Mouse (Mus musculus) left cerebral cortex, adult 18-20 months (tissue): Measurements from ENCODE around the gene Abl1. TPM values are rescaled to one million over a fixed set of nuclear protein-coding genes. Genes with fewer than 3 reads are reported as not detected.

Source experiments
- DNase-seq, 2 experiments: peaks; one replicate each; pipeline ENCODE4 v3.0.0; 2021 to 2022; ENCODE audit warnings: low spot score in 2 of 2, mixed read lengths in 1 of 2
- total RNA-seq, 2 experiments: library from RNA; stranded (reverse); gene quantifications; 2 replicates each; pipeline ENCODE4 v1.2.3; 2021

Gene Abl1
- total RNA-seq, 2 experiments from 2014 or later = 39.2 to 39.9 TPM

- DNase-seq = no peak
Measured at GRCm38 (mm10) chr2:31739041-31739440, 50.9 kb downstream of the Abl1 start.

DNA sequence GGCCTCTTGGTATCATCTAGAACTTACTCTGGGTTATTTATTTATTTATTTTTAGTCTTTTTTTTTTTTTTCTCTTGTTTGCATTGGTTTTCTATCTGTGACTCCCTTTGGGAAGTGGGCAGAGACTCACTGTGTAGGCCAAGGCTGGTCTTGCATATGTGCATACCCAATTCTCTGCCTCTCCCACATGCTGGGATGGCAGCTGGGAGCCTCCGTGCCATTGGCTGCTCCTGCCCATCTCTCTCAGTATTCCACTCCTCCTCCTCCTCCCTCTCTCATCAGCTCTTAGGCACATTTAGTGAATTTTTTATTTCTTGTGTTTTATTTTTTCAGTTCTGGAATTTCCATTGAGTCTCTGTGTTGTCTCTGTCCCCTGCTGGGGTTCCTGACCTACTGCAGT lies 53.6 kb downstream of the Abl1 start:
- no peak for DNase-seq

DNA sequence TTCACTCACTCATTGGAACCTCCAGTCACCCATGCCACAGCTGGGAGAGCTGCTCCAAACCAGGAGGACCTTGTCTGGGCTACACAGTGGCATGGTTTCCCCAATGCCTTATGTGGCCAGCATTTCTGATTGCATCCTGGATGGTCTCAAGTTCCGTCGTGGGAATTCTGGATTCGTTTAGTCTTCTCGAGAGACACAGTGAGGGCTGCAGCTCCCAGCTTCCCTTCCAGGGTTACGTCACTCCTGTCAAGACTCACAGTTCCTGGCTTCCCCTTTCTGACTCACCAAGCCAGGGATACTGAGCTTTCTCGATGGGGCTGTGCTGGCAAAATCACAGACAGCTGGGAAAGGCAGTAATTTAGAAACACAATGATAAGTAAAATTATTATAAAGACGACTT lies 54.0 kb downstream of the Abl1 start:
- no peak for DNase-seq

DNA sequence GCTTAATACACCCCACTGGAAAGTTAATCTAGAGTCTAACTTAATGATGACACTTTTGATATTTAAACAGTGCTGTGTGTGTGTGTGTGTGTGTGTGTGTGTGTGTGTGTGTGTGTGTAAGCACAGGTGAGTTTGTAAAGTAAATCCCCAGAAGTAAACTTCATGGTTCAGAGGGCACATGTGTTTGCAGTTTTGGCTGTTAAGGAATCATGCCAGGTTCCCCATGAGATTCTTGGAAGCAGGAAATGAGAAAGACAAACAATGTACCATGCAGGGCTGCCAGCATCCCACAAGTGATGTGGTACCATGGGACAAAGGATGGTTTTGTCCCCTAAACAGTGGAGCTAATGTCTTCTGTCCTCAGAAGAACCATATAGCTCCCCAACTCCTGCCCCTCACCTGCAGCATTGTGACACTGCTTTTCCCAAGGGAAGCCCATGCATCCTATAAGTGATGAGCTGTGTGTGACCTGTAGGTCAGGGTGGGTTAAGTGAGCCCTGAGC lies 57.6 kb downstream of the Abl1 start:
- no peak for DNase-seq

- DNase-seq = no peak
Measured at GRCm38 (mm10) chr2:31746835-31747234, 58.7 kb downstream of the Abl1 start.

DNA sequence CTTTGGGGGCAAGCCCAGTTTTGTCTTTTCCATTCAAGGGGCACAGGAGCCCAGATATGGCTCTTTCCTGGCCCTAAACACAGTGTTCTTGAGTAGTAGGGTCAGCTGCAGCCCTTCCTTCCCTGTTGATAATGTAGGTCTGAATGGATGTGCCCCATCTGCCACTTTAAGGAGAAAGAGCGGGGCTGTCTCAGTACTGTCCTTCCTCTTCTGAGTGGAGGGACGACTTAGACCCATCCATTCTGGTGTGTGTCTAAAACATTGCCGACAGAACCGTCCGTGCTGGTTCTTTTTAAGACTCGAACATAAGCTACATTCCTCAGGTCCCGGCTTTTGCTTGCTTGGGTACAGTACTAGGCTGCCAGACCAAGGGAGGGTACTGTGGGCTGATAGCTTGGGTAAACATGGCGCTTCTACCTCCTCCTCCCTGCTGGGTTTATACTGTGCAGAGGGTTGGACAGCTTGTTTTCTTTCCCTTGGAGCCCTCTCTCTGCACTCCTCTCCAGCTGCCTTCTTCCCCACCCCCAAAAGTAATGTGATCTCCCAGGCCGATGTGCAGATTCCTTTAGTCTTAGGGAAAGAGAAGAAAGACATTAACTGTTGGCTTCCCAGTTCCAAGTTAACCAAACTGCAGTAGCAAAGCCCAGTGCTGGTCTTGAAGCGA lies 61.0 kb downstream of the Abl1 start:
- DNase-seq = no peak

GRCm38 (mm10) chr2:31750133-31750532 lies 62.0 kb downstream of the Abl1 start:
- DNase-seq = no peak

DNA sequence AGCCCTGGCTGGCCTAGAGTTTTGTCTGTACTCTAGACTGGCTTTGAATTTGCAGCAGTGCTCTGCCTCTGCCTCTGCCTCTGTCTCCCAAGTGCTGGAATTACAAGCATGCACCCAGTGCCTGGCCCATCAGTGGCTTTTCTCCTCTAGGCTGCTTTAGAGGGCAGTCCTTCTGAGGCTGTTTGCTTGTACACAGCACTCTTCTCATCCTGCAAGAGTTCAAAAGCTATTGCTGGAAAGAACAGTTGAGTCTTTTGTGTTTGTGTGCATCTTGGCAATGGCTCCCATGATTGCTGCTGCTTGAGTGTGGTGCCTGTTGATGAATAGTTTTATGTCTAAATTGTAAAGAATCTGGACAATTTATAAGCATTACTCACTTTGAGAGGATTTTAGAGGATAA lies 69.3 kb downstream of the Abl1 start:
- no peak for DNase-seq

DNA sequence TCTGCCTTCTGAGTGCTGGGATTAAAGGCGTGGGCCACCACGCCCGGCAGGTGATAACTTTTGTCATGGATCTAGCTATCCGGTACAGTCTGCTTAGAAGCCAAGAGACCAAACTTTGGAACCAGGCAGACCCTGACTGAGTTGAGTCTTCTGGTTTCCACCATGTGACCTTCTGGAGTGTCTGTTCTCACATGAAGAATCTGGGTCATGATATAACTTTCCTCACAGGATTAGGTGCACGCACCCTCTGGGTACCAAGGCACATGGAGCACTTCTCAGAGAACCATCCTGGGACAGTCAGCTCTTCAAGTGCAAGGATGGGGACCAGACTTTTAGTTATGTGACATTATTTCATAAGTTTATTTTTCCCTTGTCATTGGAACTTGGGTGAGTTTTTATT lies 70.8 kb downstream of the Abl1 start:
- no peak for DNase-seq

- DNase-seq = peak; percentile 33 to 38
Measured at GRCm38 (mm10) chr2:31759751-31760460, 71.7 kb downstream of the Abl1 start.

GRCm38 (mm10) chr2:31760486-31760885 lies 72.3 kb downstream of the Abl1 start:
- DNase-seq = no peak

DNA sequence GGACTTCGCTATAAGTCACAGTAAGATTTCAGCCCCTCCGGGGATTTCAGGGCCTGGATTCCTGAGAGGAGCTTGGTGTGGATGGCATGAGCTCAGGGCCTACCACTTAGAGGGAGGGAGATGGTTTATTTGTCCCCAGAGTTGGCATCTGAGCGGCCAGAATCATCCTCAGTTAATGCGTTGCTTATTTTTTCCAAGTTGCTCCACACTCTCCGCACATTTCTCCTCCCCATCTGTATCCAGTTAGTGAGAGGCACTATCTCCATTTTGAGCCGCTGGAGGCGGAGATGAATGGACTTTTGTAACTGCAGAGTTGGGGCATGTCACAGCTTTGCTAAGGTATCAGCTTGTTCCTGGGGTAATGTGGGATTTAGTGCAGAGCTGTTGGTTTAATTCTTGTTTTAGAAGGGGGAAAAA lies 72.9 kb downstream of the Abl1 start:
- DNase-seq = no peak

- no peak for DNase-seq
Measured at GRCm38 (mm10) chr2:31761585-31761984, 73.4 kb downstream of the Abl1 start.

DNA sequence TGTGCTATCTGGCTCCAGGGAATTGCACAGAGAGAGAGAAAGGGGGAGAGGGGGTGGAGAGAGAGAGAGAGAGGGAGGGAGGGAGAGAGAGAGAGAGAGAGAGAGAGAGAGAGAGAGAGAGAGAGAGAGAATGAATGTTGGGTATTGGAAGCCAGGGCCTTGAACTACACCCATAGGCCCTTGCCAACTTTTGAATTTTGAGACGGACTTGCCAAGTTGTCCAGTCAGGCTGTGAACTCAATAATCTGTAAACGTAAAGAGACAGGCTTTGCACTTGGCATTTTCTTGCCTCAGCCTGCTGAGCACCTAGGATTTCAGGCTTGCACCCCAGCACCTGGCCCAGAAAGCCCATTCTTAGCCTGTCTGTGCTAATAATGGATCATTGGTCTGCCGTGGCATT lies 74.0 kb downstream of the Abl1 start:
- no peak for DNase-seq

DNA sequence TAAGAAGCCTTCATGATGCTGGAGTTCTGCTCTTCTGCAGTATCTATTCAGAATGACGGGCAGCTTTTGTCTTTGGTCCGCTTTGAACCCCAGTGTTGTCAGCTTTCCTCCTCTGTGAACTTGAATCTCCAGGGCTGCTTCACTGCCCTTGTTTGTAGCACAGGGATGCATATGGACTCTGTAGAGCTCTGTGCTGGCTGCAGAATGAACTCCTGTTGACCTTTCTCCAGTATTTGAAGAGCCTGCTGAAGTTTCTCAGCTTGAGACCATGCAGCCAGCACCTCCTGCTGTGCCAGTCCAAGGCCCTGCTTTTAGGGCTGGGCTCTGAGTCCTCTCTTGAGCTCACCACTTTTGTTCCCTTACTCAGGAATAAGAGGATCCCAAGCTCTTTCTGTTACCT lies 74.7 kb downstream of the Abl1 start:
- DNase-seq = no peak

- DNase-seq = no peak
Measured at GRCm38 (mm10) chr2:31763271-31763670, 75.1 kb downstream of the Abl1 start.

GRCm38 (mm10) chr2:31767104-31767503 lies 78.9 kb downstream of the Abl1 start:
- DNase-seq = no peak

- DNase-seq = no peak
Measured at GRCm38 (mm10) chr2:31767815-31768214, 79.6 kb downstream of the Abl1 start.

- no peak for DNase-seq
Measured at GRCm38 (mm10) chr2:31769115-31769514, 80.9 kb downstream of the Abl1 start.

DNA sequence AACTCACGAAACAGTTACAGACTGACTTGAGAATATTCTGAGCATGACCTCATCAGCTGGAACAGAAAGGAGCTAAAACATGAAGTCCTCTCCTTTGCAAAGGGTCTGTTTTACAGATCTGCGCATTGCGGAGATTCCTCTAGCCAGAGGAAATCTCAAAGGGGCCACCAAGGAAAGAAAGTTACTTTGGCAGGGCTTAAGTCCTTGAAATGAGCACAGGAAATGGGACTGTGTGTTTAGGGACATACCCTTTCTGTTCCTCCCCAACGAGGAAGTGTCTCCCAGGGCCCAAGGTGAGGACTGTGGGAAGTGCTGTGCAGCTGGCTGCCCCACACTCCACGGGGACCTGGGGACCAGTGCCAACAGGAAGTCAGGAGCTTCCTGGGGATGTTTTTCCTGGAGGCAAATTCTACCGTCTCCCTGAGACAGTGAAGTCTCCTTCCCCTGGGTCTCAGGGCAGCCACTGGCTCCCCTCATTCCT lies 81.5 kb downstream of the Abl1 start:
- DNase-seq = no peak

DNA sequence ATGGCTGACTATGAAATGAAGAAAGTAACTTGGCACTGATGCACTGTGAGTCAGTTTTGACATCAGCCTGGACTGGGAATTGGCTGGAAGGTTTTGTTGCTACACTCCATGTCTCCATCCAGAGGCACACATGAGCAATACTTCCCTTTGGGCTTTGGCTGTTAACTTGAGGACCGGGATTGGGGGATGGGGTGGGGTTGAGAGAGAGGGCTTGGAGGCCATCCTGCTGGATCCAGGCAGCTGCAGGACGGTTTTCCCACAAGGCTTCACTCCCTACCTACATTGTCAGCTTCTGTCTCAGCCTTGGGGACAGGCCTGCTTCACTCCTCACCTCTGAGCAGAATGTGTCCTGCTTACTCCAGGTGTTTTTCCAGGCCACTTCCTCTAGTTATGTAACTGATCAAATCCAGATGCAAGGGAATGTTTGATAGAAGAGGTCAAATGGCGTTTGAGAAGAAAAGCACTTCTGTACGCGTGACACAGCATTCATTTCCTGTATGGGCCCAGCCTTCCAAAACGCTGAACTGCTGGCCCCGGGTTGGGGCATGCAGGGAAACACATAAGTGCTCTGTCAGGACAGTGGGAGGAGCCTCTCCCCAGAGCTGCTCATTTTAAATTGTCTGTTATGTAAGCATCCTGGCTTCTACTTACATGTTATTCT lies 82.7 kb downstream of the Abl1 start:
- no peak for DNase-seq

DNA sequence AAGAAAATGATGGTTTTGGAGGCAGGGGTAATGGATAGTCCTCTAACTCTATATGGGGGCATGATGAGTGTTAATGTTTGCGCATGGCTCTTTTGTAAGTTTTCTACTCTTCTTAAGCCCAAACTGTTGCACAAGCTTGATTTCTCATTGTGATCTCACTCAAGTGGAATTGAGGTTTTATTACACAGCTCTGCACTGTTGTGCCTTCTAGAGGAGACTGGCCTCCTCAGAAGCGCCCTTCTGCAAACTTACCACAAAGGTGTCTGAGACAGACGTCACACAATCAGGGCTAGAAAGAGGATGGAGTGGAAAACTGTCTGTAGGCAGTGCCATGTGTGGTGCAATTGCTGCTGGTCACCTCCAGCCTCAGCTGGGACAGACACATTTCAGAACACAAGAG lies 88.3 kb downstream of the Abl1 start:
- DNase-seq = no peak
